Mouse (Mus musculus) E14TG2a.4 (cell line): ENCODE data around the gene Adprhl1.

Experiments used
- CTCF ChIP-seq: conservative IDR thresholded peaks from 2 replicates; pipeline ENCODE4 v1.5.1; 2014; ENCODE audit warnings: low read length
- NANOG ChIP-seq: IDR thresholded peaks from 2 replicates; pipeline ENCODE4 v1.6.1; 2014; ENCODE audit warnings: borderline replicate concordance, low read length, mixed read lengths
- POU5F1 ChIP-seq: IDR thresholded peaks from 2 replicates; pipeline ENCODE4 v1.6.1; 2014; ENCODE audit warnings: low read length, borderline replicate concordance

GRCm38 (mm10) chr8:13240691-13241090, 13.3 kb downstream of the Adprhl1 start:
- no peak for TF ChIP-seq CTCF
- no peak for TF ChIP-seq NANOG
- TF ChIP-seq POU5F1, result no peak
